Mouse (Mus musculus): Measurements from ENCODE around the gene Clip1.

GRCm38 (mm10) chr5:123675221-123675620 lies 9.2 kb downstream of the Clip1 start:
- TF ChIP-seq CTCF (IDR thresholded peaks at IDR 0.05; ENCODE audit: insufficient read depth, low read length) (no peak), POLR2A (IDR thresholded peaks at IDR 0.05; ENCODE audit: borderline replicate concordance, extremely low read depth, low read depth, low read length) (no peak)
